Mouse (Mus musculus) midbrain, embryonic 10.5 days (tissue): ENCODE measurements around the gene Olfr1055. TPM values are rescaled to one million over a fixed set of nuclear protein-coding genes. Genes with fewer than 3 reads are reported as not detected.
"Not testable (repeated sequence)": the region's sequence is repeated elsewhere in the genome, so short reads cannot be mapped to it uniquely, and the experiment has no call there.

Source experiments
- DNase-seq: peaks from one replicate; pipeline ENCODE4 v3.0.0-alpha.2; 2017; ENCODE audit warnings: low spot score
- H3K27ac ChIP-seq: fragments of 300-500 bp; sonication (generic); replicated peaks from 2 replicates; pipeline ENCODE4 v1.5.1; 2016; ENCODE audit warnings: mild to moderate bottlenecking
- H3K27me3 ChIP-seq: fragments of 300-500 bp; sonication (generic); 2 replicates; pipeline ENCODE4 v1.6.1; 2016; ENCODE audit warnings: low read depth, mild to moderate bottlenecking; ENCODE audit not compliant: poor library complexity, severe bottlenecking
- H3K36me3 ChIP-seq: fragments of 300-500 bp; sonication (generic); 2 replicates; pipeline ENCODE4 v1.6.1; 2016; ENCODE audit warnings: mild to moderate bottlenecking, moderate library complexity
- H3K4me1 ChIP-seq: fragments of 300-500 bp; sonication (generic); 2 replicates; pipeline ENCODE4 v1.6.1; 2016
- H3K4me3 ChIP-seq: fragments of 300-500 bp; sonication (generic); 2 replicates; pipeline ENCODE4 v1.5.1; 2016; ENCODE audit warnings: mild to moderate bottlenecking, moderate library complexity
- H3K9me3 ChIP-seq: fragments of 300-500 bp; sonication (generic); replicated peaks from 2 replicates; pipeline ENCODE4 v1.6.1; 2016; ENCODE audit warnings: mild to moderate bottlenecking
- WGBS: fragments of 180-500 bp; shearing (Covaris S2); methylation state at CpG from one replicate; pipeline ENCODE4 v1.1.7; 2016; 5-methylcytosine and 5-hydroxymethylcytosine counted together
- polyA plus RNA-seq: library from polyadenylated mRNA; unstranded; fragments of >200 nt; fragmentation: Nextera tagmentation; extraction: Ambion mirVana; gene quantifications from 2 replicates; pipeline ENCODE4 v1.2.1, GENCODE M21; 2016

Gene Olfr1055
- polyA plus RNA-seq = not detected in 2 replicates

DNA sequence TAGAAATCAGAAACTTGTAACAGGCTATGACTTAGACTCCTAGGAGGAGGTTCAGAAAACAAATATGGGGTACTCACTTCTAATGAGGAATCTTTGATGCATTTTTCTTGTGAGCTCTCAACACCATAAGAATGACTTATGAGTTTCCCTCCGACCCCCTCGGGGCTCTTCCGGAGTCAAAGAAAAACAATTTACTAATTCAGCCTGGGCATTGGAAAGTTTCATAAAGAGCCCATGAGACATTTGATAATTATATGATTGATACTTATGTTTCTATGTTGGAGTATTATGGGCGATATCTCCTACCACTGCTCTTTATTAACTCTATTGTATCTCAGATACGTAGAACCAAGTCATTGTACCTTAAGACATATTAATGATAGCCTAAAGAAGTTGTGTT is at the start of gene Olfr1055:
Gene Olfr1055, minus strand, starts transcription at position 101 of the 400 bp plus-strand sequence.
- no peaks in the 10 kb centered on the region for H3K9me3 ChIP-seq
- H3K4me3 ChIP-seq = no peak within 1 kb of the TSS
- H3K27ac ChIP-seq = no peak within 1 kb of the TSS
- no peaks in the 10 kb centered on the region for H3K27me3 ChIP-seq
- no peaks in the 10 kb centered on the region for H3K4me1 ChIP-seq
- WGBS = 93% methylated on average over 5 of the region's 5 CpGs
- no peak for DNase-seq
- H3K36me3 ChIP-seq = no peaks in the 10 kb centered on the region

DNA sequence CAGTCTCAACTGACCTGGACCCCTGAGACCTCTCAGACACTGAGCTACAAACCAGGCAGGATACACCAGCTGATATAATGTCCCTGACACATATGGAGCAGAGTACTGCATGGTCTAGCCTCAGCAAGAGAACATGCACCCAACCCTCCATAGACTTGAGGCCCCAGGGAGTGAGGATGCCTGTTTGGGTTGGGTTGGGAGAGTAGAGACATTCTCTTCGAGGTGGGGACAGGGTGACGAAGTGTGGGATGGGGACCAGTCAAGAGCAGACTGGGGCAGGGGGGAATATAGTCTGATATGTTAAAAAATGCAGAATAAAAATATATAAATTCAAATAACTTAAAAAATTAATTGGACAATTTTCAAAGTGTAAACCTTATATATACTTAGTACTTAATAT is 45.0 kb upstream of the Olfr1055 start:
- no peaks in the 10 kb centered on the region for H3K36me3 ChIP-seq
- H3K9me3 ChIP-seq = no peaks in the 10 kb centered on the region
- no peaks in the 10 kb centered on the region for H3K27me3 ChIP-seq
- no peak overlapping the region for H3K27ac ChIP-seq
- no peak for DNase-seq
- 91% methylated on average over 2 of the region's 2 CpGs for WGBS
- H3K4me3 ChIP-seq = no peak overlapping the region
- H3K4me1 ChIP-seq = no peaks in the 10 kb centered on the region

DNA sequence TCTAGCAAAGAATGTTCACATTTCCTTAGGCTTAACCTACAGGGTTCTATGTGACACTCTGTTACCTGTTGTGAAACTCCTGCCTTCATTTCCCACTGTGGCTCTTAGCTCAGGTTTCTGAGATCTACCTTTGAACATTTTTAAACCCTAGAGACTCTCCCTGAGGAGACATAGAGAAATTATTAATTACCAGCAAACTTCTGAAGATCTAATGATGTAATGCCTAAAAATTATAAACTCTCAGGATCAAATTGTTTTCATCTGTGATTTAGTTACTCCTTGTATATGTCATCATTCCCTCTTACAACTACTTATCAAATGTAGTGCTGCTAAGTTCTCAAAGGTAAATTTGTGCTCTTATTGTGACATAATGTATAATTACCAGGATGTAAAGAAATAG is 38.4 kb upstream of the Olfr1055 start, which contains the start of gene Olfr1058:
Gene Olfr1058, minus strand, starts transcription at position 101 of the 400 bp plus-strand sequence.
- DNase-seq, H3K27me3 ChIP-seq, H3K4me3 ChIP-seq, H3K36me3 ChIP-seq, H3K27ac ChIP-seq, H3K4me1 ChIP-seq, H3K9me3 ChIP-seq: not testable (repeated sequence)

DNA sequence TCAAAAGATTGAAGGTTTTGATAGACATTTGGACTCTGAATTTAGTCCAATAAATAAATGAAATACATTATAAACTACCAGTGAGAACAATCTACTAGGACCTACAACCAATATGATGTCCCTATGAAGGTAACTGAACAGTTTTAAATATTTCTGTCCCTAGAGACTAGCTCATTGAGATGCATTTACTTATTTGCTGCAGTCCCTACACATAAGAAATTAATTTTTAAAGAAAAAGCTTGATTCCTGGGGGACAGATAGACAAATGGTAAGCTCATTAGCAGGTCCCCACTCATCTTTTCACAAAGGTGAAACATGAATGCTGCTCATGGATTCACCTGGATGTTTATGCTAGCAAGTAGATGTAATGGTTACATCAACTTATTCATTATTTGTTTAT is 28.2 kb upstream of the Olfr1055 start, which contains the start of gene Olfr1057:
Gene Olfr1057, minus strand, starts transcription at position 101 of the 400 bp plus-strand sequence.
- Histone ChIP-seq H3K4me3 (no peak within 1 kb of the TSS), H3K36me3 (no peaks in the 10 kb centered on the region), H3K27me3 (no peaks in the 10 kb centered on the region), H3K4me1 (no peaks in the 10 kb centered on the region), H3K9me3 (no peaks in the 10 kb centered on the region), H3K27ac (no peak within 1 kb of the TSS)
- DNase-seq = no peak

DNA sequence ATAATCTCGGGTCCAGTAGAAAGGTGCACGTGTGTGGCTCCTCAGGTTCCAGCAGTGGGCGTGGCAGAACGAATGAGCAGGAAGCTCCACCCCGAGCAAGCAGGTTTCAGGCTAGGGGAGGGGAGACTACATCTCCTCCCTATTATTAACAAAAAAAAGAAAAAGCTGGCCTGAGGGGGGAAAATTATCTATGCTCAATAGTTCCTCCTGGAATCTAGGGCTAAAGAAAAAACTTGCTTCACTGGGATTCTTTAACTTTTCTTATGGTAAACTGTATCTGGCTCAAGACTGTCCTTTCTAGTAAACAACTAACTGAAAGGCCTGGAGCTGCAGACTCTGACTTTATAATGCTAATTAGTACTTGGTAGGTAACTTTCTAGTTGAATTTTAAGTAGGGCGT is 16.3 kb upstream of the Olfr1055 start:
- H3K4me3 ChIP-seq, H3K4me1 ChIP-seq, H3K36me3 ChIP-seq, DNase-seq, H3K9me3 ChIP-seq, H3K27me3 ChIP-seq, H3K27ac ChIP-seq: not testable (repeated sequence)
- 57% methylated on average over 1 of the region's 6 CpGs for WGBS

DNA sequence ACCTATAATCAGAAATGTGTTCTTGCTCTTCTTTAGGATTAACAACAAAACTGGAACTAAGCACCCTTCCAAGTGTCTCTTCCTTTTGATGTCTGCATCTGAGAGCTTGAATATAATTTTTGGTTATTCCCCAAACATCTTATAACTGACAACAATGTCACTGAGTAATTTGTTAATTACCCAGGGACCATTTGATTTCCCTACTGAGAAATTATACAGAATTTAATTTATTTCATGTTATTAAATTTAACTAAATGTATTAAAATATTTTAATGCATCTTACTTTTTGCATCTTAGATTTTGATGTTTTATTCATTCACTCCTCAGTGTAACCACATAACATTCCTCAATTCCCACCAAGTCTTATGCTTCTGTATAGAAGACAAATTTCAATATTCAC is 12.3 kb upstream of the Olfr1055 start, which contains the start of gene Olfr1056:
Gene Olfr1056, minus strand, starts transcription at position 101 of the 400 bp plus-strand sequence.
- no peaks in the 10 kb centered on the region for H3K27me3 ChIP-seq

DNA sequence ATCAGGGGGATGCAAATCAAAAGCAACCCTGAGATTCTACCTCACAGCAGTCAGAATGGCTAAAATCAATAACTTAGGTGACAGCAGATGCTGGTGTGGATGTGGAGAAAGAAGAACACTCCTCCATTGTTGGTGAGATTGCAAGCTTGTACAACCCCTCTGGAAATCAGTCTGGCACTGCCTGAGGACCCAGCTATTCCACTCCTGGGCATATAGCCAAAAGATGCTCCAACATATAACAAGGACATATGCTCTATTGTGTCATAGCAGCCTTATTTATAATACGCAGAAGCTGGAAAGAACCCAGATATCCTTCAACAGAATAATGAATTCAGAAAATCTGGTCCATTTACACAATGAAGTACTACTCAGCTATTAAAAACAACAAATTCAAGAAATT is 1.7 kb upstream of the Olfr1055 start:
- not testable (repeated sequence) for H3K36me3 ChIP-seq, H3K9me3 ChIP-seq, H3K27ac ChIP-seq, DNase-seq, H3K4me1 ChIP-seq, H3K4me3 ChIP-seq, H3K27me3 ChIP-seq
- WGBS = 97% methylated on average over 1 of the region's 1 CpGs

More for the DNA sequence above, 12.3 kb upstream of the Olfr1055 start, which contains the start of gene Olfr1056:
- Histone ChIP-seq H3K27ac (no peak within 1 kb of the TSS), H3K36me3 (no peaks in the 10 kb centered on the region), H3K9me3 (no peaks in the 10 kb centered on the region), H3K4me3 (no peak within 1 kb of the TSS), H3K4me1 (no peaks in the 10 kb centered on the region)
- no peak for DNase-seq

DNA sequence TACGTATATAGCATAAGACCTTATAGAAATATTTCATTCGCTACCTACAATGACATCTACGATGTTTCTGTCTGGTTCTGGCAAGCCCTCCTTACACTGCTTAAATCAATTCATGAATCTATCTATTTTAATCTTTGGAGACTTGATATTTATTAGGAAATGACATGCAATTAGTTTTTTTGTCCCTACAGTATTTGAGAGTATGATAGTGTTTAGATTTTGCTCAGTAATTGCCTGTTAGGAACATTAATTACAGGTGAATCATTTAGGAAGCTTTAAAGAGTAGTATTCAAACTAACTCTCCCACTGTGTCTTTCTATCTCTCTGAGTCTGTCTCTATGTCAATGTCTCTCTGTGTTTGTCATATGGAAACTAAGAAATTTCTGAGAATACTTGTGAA is 14.8 kb downstream of the Olfr1055 start, which contains the start of gene Olfr1054:
Gene Olfr1054, minus strand, starts transcription at position 101 of the 400 bp plus-strand sequence.
- Histone ChIP-seq H3K9me3 (no peaks in the 10 kb centered on the region), H3K36me3 (no peaks in the 10 kb centered on the region), H3K4me1 (no peaks in the 10 kb centered on the region), H3K27me3 (no peaks in the 10 kb centered on the region), H3K4me3 (no peak within 1 kb of the TSS), H3K27ac (no peak within 1 kb of the TSS)
- 90% methylated on average over 3 of the region's 3 CpGs for WGBS
- no peak for DNase-seq

DNA sequence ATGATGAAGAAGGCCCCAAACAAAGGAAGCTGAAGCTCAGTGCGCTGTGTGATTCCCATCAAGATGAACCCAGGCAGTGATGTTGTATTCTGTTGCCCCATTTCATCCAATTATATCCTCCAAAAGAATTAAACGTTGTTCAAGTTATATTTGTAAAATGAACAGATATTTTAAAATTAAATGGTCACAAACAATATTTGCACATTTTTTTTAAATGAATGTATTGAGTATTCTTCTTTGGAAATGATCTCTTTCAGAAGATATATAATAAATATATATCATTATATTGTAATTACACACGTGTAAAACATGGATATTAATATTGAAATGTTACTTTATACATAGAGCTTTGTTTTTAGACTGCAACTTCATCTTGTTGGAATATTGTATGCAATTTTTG is 34.9 kb downstream of the Olfr1055 start, which contains the start of gene Olfr1053:
Gene Olfr1053, minus strand, starts transcription at position 101 of the 400 bp plus-strand sequence.
- H3K9me3 ChIP-seq = no peaks in the 10 kb centered on the region
- H3K36me3 ChIP-seq = no peaks in the 10 kb centered on the region
- no peaks in the 10 kb centered on the region for H3K4me1 ChIP-seq
- no peak within 1 kb of the TSS for H3K27ac ChIP-seq
- H3K4me3 ChIP-seq = no peak within 1 kb of the TSS
- no peaks in the 10 kb centered on the region for H3K27me3 ChIP-seq
- DNase-seq = no peak
- WGBS = 68% methylated on average over 3 of the region's 3 CpGs

Other genes starting within 250 kb of the Olfr1055 start
- not detected in 2 replicates for gene Olfr1039, start 214.4 kb downstream of the Olfr1055 start, polyA plus RNA-seq
- gene Olfr1040, start 203.6 kb downstream of the Olfr1055 start, polyA plus RNA-seq = not detected in 2 replicates
- not detected in 2 replicates for gene Olfr1042, start 188.4 kb downstream of the Olfr1055 start, polyA plus RNA-seq
- gene Olfr1043, start 182.8 kb downstream of the Olfr1055 start, polyA plus RNA-seq = not detected in 2 replicates
- not detected in 2 replicates for gene Olfr1044, start 172.5 kb downstream of the Olfr1055 start, polyA plus RNA-seq
- not detected in 2 replicates for gene Olfr52, start 164.6 kb downstream of the Olfr1055 start, polyA plus RNA-seq
- gene Olfr1045, start 147.3 kb downstream of the Olfr1055 start, polyA plus RNA-seq = not detected in 2 replicates
- not detected in 2 replicates for gene Olfr1046, start 131.0 kb downstream of the Olfr1055 start, polyA plus RNA-seq
- gene Olfr1047, start 118.9 kb downstream of the Olfr1055 start, polyA plus RNA-seq = not detected in 2 replicates
- not detected in 2 replicates for gene Olfr1048, start 110.0 kb downstream of the Olfr1055 start, polyA plus RNA-seq
- not detected in 2 replicates for gene Olfr1049, start 92.0 kb downstream of the Olfr1055 start, polyA plus RNA-seq
- not detected in 2 replicates for gene Olfr1051, start 71.2 kb downstream of the Olfr1055 start, polyA plus RNA-seq
- gene Olfr1052, start 57.8 kb downstream of the Olfr1055 start, polyA plus RNA-seq = not detected in 2 replicates
- gene Olfr1053, start 35.0 kb downstream of the Olfr1055 start, polyA plus RNA-seq = not detected in 2 replicates
- gene Olfr1054, start 14.9 kb downstream of the Olfr1055 start, polyA plus RNA-seq = not detected in 2 replicates
- gene Olfr1056, start 12.2 kb upstream of the Olfr1055 start, polyA plus RNA-seq = not detected in 2 replicates
- not detected in 2 replicates for gene Olfr1057, start 28.1 kb upstream of the Olfr1055 start, polyA plus RNA-seq
- gene Olfr1058, start 38.3 kb upstream of the Olfr1055 start, polyA plus RNA-seq = not detected in 2 replicates
- not detected in 2 replicates for gene Olfr1061, start 63.8 kb upstream of the Olfr1055 start, polyA plus RNA-seq
- not detected in 2 replicates for gene Olfr1062, start 76.5 kb upstream of the Olfr1055 start, polyA plus RNA-seq
- not detected in 2 replicates for gene Olfr1065, start 100.3 kb upstream of the Olfr1055 start, polyA plus RNA-seq
- not detected in 2 replicates for gene Olfr1066, start 106.0 kb upstream of the Olfr1055 start, polyA plus RNA-seq
- gene Olfr228, start 137.1 kb upstream of the Olfr1055 start, polyA plus RNA-seq = not detected in 2 replicates
- gene Olfr1076, start 158.2 kb upstream of the Olfr1055 start, polyA plus RNA-seq = not detected in 2 replicates
- gene Olfr1079, start 192.2 kb upstream of the Olfr1055 start, polyA plus RNA-seq = not detected in 2 replicates
- gene Olfr1080, start 208.0 kb upstream of the Olfr1055 start, polyA plus RNA-seq = not detected in 2 replicates
- gene Olfr1082, start 248.7 kb upstream of the Olfr1055 start, polyA plus RNA-seq = not detected in 2 replicates